In genomic region chr2:170126266-170126665, GRCm38 (mm10) we compare ENCODE assay signal across 13 mouse cellular contexts.
"Had no signal": no experiment of that assay in that cellular context is flagged by ENCODE, and none has a peak within 500 bp of the region (broad histone marks: within the 10 kb centered on the region; RNA-seq: fewer than 3 reads in every experiment).

No protein-coding gene starts in this region.

- DNase-seq: kidney, adult 18-20 months; kidney, postnatal 14 days; lung, adult 18-20 months; right cerebral cortex, adult 18-20 months; right cerebral cortex, postnatal 25 days; thymus, adult 2 months; thymus, postnatal 36 days had no signal

- ATAC-seq: midbrain, embryonic 13.5 days had no signal

- H3K36me3 ChIP-seq: neural tube, embryonic 15.5 days had no signal

- H3K4me3 ChIP-seq: kidney, embryonic 15.5 days; left cerebral cortex, adult 2 months; limb, embryonic 15.5 days; midbrain, embryonic 13.5 days; neural tube, embryonic 15.5 days had no signal

- H3K27ac ChIP-seq: left cerebral cortex, adult 2 months; limb, embryonic 15.5 days; midbrain, embryonic 13.5 days; neural tube, embryonic 15.5 days; stomach, postnatal 0 days had no signal

- H3K27me3 ChIP-seq: kidney, embryonic 15.5 days; limb, embryonic 15.5 days; midbrain, embryonic 13.5 days; neural tube, embryonic 15.5 days had no signal
